Mouse (Mus musculus): ENCODE results near the gene Pepd. TPM values are rescaled to one million over a fixed set of nuclear protein-coding genes. Genes with fewer than 3 reads are reported as not detected.

The Pepd gene
- polyA plus RNA-seq, 1 experiment from 2014 or later, result 63.7 TPM

DNA sequence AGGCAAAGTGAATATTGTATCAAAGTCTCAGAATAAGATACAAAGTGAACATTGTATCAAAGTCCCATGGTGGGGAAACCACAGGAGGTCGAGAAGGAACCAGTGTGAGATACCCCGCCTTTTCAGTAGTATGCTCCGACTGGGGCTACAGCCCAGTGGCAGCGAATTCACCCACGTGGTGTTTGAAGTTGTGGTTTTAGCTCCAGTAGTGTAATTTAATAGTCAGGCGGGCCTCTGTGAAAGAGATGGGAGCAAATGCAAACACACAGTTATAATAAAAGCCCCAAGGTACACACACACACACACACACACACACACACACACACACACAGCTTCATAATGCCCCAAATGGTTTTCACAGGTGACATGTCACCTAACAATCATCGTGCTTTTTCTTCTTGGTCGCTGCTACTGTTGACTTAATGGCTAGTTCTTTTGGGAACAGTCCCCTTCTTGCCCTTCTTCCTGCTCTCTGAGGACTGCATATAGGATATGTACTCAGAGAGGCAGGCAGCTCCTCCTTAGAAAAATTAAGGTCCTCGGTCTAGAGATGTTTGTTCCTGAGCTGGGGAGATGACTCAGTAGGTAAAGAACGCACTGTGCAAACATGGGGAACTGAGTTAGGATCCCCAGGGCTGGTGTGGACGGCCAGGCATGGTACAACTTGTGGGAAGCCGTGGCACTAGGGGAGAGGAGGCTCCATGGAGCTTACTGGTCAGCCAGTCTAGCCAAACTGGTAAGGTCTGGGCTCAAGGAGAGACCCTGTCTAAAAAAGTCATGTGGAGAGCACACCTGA is 172.6 kb downstream of the Pepd start:
- 68% methylated on average over 12 of the region's 12 CpGs for WGBS
- H3K9ac ChIP-seq (replicated peaks; ENCODE audit: low read depth, low read length), result no peak overlapping the region
- H3K27ac ChIP-seq (ENCODE audit: low read length), result no peak overlapping the region
- no peak overlapping the region for H3K4me3 ChIP-seq (ENCODE audit: low read depth, low read length)
- H3K27me3 ChIP-seq (ENCODE audit: control insufficient read depth, insufficient read depth, low read length), result no peaks in the 10 kb centered on the region
- no peaks in the 10 kb centered on the region for H3K9me3 ChIP-seq (ENCODE audit: control insufficient read depth, low read depth, low read length)
- H3K36me3 ChIP-seq (ENCODE audit: control insufficient read depth, insufficient read depth, low read length), result no peaks in the 10 kb centered on the region
- H3K4me1 ChIP-seq (ENCODE audit: control insufficient read depth, insufficient read depth, low read length), result peaks cover 11% of the 10 kb centered on the region
- H3K4me2 ChIP-seq (replicated peaks; ENCODE audit: low read depth, low read length), result no peak overlapping the region
- ATAC-seq (ENCODE audit: insufficient number of reproducible peaks, insufficient read depth, low FRiP score, low read depth), result peak; percentile 78

DNA sequence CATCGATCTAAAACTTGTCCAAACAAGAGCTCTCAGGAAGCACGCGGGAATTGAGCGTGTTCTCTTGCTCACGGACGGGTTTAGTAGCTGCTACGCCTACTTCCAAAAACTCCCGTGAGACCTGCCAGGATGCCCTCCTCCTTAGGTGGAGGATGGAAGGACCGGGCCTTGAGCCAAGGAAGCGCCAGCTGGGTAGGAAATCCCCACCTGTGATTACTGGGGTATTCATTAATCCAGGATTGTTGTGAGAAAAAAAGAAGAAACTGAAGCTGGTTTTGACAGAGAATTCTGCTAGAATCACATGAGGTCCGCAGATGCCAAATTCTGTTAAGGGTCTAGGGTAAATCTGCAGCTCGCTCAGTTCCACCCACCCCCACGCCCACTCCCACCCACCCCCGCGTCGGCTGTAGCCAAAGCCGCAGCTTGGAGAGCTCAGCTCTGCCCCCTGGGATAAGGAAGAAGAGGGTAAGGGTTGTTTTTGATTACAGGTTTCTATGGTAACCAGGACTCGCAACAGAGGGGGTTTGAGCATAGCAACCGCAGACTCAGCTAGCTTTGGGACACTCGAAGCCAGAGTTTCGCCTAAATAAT is 174.2 kb downstream of the Pepd start:
- Histone ChIP-seq H3K4me1 (ENCODE audit: control insufficient read depth, insufficient read depth, low read length) (peaks cover 9% of the 10 kb centered on the region), H3K9me3 (ENCODE audit: control insufficient read depth, low read depth, low read length) (no peaks in the 10 kb centered on the region), H3K27me3 (ENCODE audit: control insufficient read depth, insufficient read depth, low read length) (no peaks in the 10 kb centered on the region), H3K36me3 (ENCODE audit: control insufficient read depth, insufficient read depth, low read length) (no peaks in the 10 kb centered on the region), H3K4me3 (ENCODE audit: low read depth, low read length) (peak overlapping the region; percentile 12), H3K27ac (ENCODE audit: low read length) (no peak overlapping the region), H3K4me2 (replicated peaks; ENCODE audit: low read depth, low read length) (peak overlapping the region; percentile 41), H3K9ac (replicated peaks; ENCODE audit: low read depth, low read length) (no peak overlapping the region)
- no peak for ATAC-seq (ENCODE audit: insufficient number of reproducible peaks, insufficient read depth, low FRiP score, low read depth)
- 0% methylated on average over 21 of the region's 21 CpGs for WGBS

GRCm38 (mm10) chr7:35090550-35090949 is 178.4 kb downstream of the Pepd start:
- Histone ChIP-seq H3K4me1 (ENCODE audit: control insufficient read depth, insufficient read depth, low read length) (peaks cover 9% of the 10 kb centered on the region; the same call in 1 of the 2 replicates), H3K4me2 (replicated peaks; ENCODE audit: low read depth, low read length) (no peak overlapping the region), H3K36me3 (ENCODE audit: control insufficient read depth, insufficient read depth, low read length) (no peaks in the 10 kb centered on the region), H3K9me3 (ENCODE audit: control insufficient read depth, low read depth, low read length) (no peaks in the 10 kb centered on the region), H3K4me3 (ENCODE audit: low read depth, low read length) (no peak overlapping the region), H3K27ac (ENCODE audit: low read length) (no peak overlapping the region), H3K9ac (replicated peaks; ENCODE audit: low read depth, low read length) (no peak overlapping the region), H3K27me3 (ENCODE audit: control insufficient read depth, insufficient read depth, low read length) (no peaks in the 10 kb centered on the region)
- WGBS, result 54% methylated on average over 5 of the region's 5 CpGs
- ATAC-seq (ENCODE audit: insufficient number of reproducible peaks, insufficient read depth, low FRiP score, low read depth), result no peak

Small RNA genes lying within 50 kb of the gene (microRNA-seq; reads per million reads assigned to microRNA genes)
- gene Gm25033, result not detected

Other genes with a start within 250 kb of the Pepd start
- 2.5 and 4.1 TPM in 2 replicates for gene Chst8, start 99.7 kb upstream of the Pepd start, polyA plus RNA-seq (2014; fragmentation: Nextera tagmentation; extraction: Ambion mirVana)
- 34.0 and 36.2 TPM in 2 replicates for gene Cebpg, start 144.2 kb downstream of the Pepd start, polyA plus RNA-seq (2014; fragmentation: Nextera tagmentation; extraction: Ambion mirVana)
- gene Cebpa, start 206.9 kb downstream of the Pepd start, polyA plus RNA-seq (2014; fragmentation: Nextera tagmentation; extraction: Ambion mirVana), result 3.7 and 4.0 TPM in 2 replicates

All from stomach, embryonic 14.5 days (tissue).